24 mouse cellular contexts compared by ENCODE assay signal in genomic region chr14:60675697-60676096, GRCm38 (mm10).
"Had no signal": no experiment of that assay in that cellular context is flagged by ENCODE, and none has a peak within 500 bp of the region (broad histone marks: within the 10 kb centered on the region; RNA-seq: fewer than 3 reads in every experiment).

No protein-coding gene starts in this region.

- DNase-seq: cerebellum, adult 18-20 months; cerebellum, adult 2 months; cerebellum, adult 8-10 months; cerebellum, adult 9-10 months; cerebellum, adult 9-11 months; cerebellum, postnatal 14 days; cerebellum, postnatal 25 days; cerebellum, postnatal 36 days; embryo, embryonic 11 days; forebrain, postnatal 0 days; gastrocnemius, adult 2 months; gastrocnemius, postnatal 10 days; gastrocnemius, postnatal 14 days; gastrocnemius, postnatal 25 days; gastrocnemius, postnatal 36 days had no signal

- H3K4me3 ChIP-seq: embryonic facial prominence, embryonic 10.5 days; embryonic facial prominence, embryonic 12.5 days; embryonic facial prominence, embryonic 13.5 days; embryonic facial prominence, embryonic 15.5 days; erythroblast, embryonic 14.5 days; forebrain, embryonic 10.5 days; forebrain, embryonic 12.5 days; forebrain, embryonic 13.5 days; forebrain, embryonic 15.5 days; gastrocnemius, adult 2 months had no signal

- H3K27ac ChIP-seq: embryonic facial prominence, embryonic 10.5 days; embryonic facial prominence, embryonic 12.5 days; embryonic facial prominence, embryonic 13.5 days; embryonic facial prominence, embryonic 15.5 days; forebrain, embryonic 10.5 days; forebrain, embryonic 12.5 days; forebrain, embryonic 13.5 days; forebrain, embryonic 15.5 days; gastrocnemius, adult 2 months had no signal
